Mouse (Mus musculus): Measurements from ENCODE around the gene Ppp6r1.

DNA sequence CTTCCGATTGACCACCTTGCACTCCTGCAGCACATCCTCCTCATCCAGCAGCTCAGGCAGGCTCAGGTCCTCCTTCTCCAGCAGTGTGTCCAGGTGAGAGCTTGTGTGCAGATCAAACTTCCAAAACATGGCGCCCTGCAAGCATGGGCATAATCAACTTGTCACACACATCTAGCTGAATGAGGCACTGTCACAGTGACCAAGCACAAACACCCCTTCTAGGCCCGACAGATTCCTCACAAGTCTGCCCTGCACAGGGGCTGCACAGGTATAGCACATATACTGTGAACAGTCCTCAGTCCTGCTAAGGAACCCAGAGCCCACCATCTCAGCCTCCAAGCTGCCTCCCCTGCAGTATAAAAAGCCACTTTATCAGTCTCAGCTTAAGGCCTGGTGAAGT is 12.0 kb downstream of the Ppp6r1 start:
- TF ChIP-seq POLR2A (IDR thresholded peaks at IDR 0.05; ENCODE audit: insufficient read depth, low read length) (no peak), CTCF (IDR thresholded peaks at IDR 0.05; ENCODE audit: low read depth, low read length) (no peak), EP300 (IDR thresholded peaks at IDR 0.05; ENCODE audit: insufficient read depth, low read depth, low read length) (no peak)
